Mouse (Mus musculus) ES-CJ7 (cell line): ENCODE measurements around the gene Asah2.
"Not testable (repeated sequence)": the region's sequence is repeated elsewhere in the genome, so short reads cannot be mapped to it uniquely, and the experiment has no call there.

Experiments used
- DNase-seq: peaks from one replicate; pipeline ENCODE4 v3.0.0; 2011; ENCODE audit warnings: low read depth, low spot score

Gene Asah2

DNA sequence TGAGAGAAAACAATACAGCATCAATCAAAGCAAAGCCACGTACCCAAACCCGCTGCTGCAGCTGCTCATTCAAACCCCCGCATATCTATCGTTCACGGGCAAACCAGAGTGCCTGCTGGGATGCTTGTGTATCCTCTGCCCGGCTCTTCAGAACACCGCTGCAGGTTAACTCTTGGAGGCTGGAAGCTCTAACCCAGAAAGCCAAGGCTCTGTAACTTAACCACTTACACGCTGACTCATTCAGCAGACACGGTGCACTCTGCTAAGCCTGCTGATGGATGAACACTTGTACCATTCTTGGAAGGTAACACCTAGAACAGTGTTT lies 5.1 kb downstream of the Asah2 start:
- no peak for DNase-seq

- no peak for DNase-seq
Measured at GRCm38 (mm10) chr19:32102294-32102975, 5.6 kb downstream of the Asah2 start.

DNA sequence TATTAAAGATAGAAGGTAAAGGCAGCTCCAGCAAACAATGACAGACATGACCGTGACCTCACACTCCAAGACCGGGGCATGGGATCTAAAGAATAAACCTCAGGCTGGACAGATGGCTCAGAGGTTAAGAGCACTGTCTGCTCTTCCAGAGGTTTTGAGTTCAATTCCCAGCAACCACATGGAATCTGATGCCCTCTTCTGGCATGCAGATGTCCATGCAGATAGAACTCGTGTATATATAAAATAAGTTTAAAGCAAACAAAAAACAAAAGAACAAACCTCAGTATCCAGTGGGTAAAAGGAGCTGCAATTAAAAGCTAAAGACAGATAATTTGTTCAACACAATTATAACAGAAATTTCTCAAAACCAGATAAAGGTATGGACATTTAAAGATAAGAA lies 9.4 kb downstream of the Asah2 start:
- DNase-seq, result no peak

- DNase-seq, result no peak
Measured at GRCm38 (mm10) chr19:32092358-32092757, 15.7 kb downstream of the Asah2 start.

DNA sequence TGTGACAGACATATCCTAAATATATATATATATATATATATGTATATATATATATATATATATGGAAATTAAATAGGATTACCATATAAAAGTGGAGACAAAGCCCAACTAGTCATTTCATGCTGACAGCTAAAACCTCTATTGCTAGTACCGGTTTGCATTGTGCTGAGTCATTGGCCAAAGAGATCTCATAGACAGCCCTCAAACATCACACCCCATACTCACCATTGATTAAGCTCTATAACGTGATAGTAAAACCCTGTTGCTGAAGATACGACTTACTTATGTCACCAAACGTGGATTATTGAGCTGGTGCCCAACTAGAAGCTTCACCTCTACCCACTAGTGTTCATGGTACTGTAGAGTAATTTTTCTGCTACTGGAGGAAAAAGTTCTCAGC lies 17.2 kb downstream of the Asah2 start:
- DNase-seq, result no peak

DNA sequence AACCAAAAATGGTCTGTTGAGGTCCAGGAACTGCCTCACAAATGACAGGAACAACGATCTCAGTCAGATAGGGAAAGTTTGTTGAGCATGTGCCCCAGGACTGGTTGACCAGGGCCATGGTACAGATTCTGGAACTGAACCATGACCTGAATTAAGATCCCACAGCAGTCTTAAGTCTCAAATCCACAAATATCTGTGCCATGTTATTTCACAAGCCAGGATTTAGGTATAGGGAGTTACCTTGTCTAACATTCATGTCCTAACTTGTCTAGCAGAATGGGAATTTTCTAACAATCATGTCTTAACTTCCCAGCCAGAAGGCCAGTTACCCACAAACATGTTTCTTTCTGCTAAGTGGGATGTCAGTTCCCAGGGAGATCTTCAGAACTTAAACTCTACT lies 19.4 kb downstream of the Asah2 start:
- no peak for DNase-seq

- DNase-seq, result no peak
Measured at GRCm38 (mm10) chr19:32087736-32088470, 20.1 kb downstream of the Asah2 start.

GRCm38 (mm10) chr19:32084813-32085212 lies 23.2 kb downstream of the Asah2 start:
- DNase-seq, result not testable (repeated sequence)

- no peak for DNase-seq
Measured at GRCm38 (mm10) chr19:32070340-32070739, 37.7 kb downstream of the Asah2 start.

- no peak for DNase-seq
Measured at GRCm38 (mm10) chr19:32069598-32069997, 38.4 kb downstream of the Asah2 start.

- DNase-seq, result no peak
Measured at GRCm38 (mm10) chr19:32067669-32068068, 40.3 kb downstream of the Asah2 start.

DNA sequence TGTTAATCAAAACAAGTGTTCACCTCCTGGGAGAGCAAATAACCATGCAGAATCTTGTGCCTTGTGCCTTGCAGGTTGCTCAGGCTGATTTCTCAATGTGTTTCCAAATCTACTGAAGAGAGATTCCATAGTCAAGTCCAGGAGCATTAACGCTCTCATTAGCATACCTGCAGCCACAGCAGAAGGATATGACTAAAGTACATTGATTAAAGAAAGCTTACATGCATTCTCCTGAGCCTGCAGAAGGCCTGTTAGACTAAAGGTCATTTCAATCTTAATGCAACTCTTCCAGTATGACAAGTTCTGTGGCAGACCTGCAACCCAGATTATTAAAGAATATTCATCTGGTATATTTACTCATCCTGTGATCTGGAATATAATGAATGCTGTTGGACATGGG lies 46.7 kb downstream of the Asah2 start:
- DNase-seq, result no peak

- DNase-seq, result no peak
Measured at GRCm38 (mm10) chr19:32056252-32056651, 51.8 kb downstream of the Asah2 start.

DNA sequence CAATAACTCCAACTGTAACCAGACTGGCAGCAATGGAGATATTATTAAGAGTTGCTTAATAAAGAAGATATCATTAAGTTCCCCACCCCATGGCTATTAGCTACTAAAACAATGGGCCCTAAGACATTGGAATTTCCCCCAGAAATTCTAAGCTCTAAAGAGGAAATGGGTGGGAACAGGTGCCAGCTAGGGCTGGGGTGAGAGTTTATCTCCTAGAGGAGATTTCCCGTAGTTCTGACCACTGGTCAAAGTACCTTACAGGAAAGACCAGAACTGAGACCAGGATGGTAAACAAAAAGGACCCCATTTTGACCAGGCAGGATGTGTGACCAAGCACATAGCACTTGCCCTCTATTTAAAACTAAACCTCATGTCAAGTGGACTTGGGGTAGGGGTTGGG lies 52.3 kb downstream of the Asah2 start:
- DNase-seq, result no peak

DNA sequence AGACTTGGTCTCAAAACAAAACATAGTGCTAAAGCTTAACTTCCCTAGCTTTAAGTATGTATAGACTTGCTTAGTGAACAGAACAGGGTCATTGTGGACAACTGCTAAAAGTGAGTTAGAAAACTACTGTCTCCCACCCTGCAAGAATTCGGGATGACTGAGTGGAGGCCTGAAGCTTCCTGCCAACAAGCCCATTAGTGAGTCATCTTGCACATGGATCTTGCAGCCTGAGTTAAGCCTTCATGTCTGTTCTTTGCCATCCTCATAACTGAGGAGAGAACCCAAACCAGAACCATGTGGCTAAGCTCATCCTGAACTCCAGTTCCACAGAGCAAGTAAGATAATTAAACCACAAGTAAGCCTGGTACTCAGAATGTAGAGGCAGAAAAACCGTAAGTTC lies 56.8 kb downstream of the Asah2 start:
- no peak for DNase-seq

DNA sequence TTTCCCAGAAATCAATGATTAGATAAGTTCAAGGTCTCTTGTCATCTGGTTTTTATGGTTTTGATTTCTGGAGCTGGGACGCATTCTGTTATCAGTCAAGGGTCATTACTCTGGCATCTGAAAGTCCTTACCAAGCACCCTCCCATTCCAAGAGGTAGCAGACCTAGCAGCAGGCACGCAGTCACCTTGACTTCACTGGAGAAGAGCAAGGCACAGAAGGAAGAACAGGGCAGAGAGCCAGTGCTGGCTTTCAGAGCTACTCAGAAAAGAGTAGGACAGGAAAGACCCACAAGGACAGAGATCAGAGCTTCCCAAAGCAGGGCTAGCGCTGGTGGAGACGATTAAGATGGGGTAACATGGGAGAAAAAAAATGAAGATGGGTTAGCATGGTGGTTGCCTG lies 75.1 kb downstream of the Asah2 start:
- DNase-seq, result no peak

- DNase-seq, result peak; percentile 53
Measured at GRCm38 (mm10) chr19:32030430-32030829, 77.6 kb downstream of the Asah2 start.

GRCm38 (mm10) chr19:32025443-32025842 lies 82.6 kb downstream of the Asah2 start:
- no peak for DNase-seq

DNA sequence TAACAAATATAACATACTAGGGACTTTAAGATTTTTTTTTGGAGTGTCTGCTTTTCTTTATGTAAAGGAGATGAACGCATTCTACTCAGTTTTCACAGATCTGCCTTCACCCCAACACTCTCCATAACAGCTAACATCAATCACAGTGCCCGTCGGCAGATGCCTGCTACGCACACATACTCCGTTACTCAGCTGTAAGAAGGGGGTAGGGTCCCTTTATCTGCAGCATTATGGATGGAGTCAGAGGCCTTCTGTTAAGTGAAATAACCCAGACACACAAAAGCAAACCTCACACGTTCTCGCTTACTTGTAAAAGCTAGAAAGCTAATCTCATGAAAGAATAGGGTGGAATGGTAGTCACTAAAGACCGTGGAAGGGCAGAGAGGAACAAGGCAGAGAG lies 88.3 kb downstream of the Asah2 start:
- no peak for DNase-seq

- DNase-seq, result no peak
Measured at GRCm38 (mm10) chr19:32018585-32018984, 89.4 kb downstream of the Asah2 start.

GRCm38 (mm10) chr19:32018053-32018452 lies 90.0 kb downstream of the Asah2 start:
- DNase-seq, result no peak

DNA sequence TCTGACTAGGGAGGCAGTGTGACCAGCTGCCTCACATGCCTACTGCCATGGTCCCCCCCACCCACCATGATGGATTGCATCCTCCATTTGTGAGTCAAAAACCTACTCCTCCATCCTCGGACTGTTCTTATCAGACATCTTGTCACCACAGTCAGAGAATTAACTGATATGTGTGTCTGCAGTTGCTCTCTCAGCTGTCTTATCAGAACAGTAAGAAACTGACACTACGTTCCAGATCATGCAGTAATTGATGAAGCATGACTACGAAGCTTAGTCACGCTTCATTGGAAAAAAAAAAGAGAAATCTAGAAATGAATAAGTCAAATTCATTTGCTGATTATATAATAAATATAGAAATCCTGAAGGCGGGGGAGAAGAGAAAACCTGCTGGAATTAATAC lies 105.4 kb downstream of the Asah2 start:
- no peak for DNase-seq

GRCm38 (mm10) chr19:31996916-31997315 lies 111.1 kb downstream of the Asah2 start:
- no peak for DNase-seq

DNA sequence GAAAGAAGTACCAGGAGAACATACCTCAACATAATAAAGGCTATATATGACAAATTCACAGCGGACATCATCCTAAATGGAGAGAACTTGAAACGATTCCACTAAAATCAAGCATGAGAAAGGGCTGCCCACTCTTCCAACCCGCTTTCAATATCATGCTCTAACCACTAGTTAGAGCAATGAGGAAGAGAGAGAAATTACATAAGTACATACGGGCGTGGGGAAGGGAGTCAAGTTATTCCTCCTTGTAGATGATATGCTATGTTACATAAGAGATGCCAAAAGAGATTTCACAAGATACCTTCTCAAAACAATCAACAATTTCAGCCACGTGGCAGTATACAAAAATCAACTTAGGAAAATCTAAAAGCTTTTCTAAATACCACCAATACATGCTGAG lies 117.0 kb downstream of the Asah2 start:
- no peak for DNase-seq
